Mouse (Mus musculus) kidney, embryonic 15.5 days (tissue): Measurements from ENCODE around the gene Tbccd1. TPM values are rescaled to one million over a fixed set of nuclear protein-coding genes. Genes with fewer than 3 reads are reported as not detected.
"Not testable (repeated sequence)": the region's sequence is repeated elsewhere in the genome, so short reads cannot be mapped to it uniquely, and the experiment has no call there.

Source experiments
- ATAC-seq: fragments of 200-750 bp; cut with Nextera tagmentation; replicated peaks from 2 replicates; pipeline ENCODE4 v1.8.0; 2017; ENCODE audit warnings: moderate TSS enrichment; ENCODE audit not compliant: low FRiP score
- H3K27ac ChIP-seq: fragments of 300-500 bp; sonication (generic); 2 replicates; pipeline ENCODE4 v1.5.1; 2015; ENCODE audit warnings: mild to moderate bottlenecking, inconsistent platforms
- H3K27me3 ChIP-seq: fragments of 300-500 bp; sonication (generic); 2 replicates; pipeline ENCODE4 v1.6.1; 2015; ENCODE audit warnings: inconsistent platforms
- H3K36me3 ChIP-seq: fragments of 300-500 bp; sonication (generic); 2 replicates; pipeline ENCODE4 v1.6.1; 2015; ENCODE audit warnings: inconsistent platforms
- H3K4me1 ChIP-seq: fragments of 300-500 bp; sonication (generic); 2 replicates; pipeline ENCODE4 v1.6.1; 2015; ENCODE audit warnings: inconsistent platforms
- H3K4me2 ChIP-seq: fragments of 300-500 bp; sonication (generic); 2 replicates; pipeline ENCODE4 v1.6.1; 2015; ENCODE audit warnings: moderate library complexity, mild to moderate bottlenecking, inconsistent platforms
- H3K4me3 ChIP-seq: fragments of 300-500 bp; sonication (generic); replicated peaks from 2 replicates; pipeline ENCODE4 v1.5.1; 2015; ENCODE audit warnings: mild to moderate bottlenecking, inconsistent platforms
- H3K9ac ChIP-seq: fragments of 300-500 bp; sonication (generic); 2 replicates; pipeline ENCODE4 v1.6.1; 2015; ENCODE audit warnings: mild to moderate bottlenecking, inconsistent platforms
- H3K9me3 ChIP-seq: fragments of 300-500 bp; sonication (generic); replicated peaks from 2 replicates; pipeline ENCODE4 v1.6.1; 2016; ENCODE audit warnings: inconsistent platforms
- WGBS: fragments of 180-500 bp; shearing (Covaris S2); methylation state at CpG from one replicate; pipeline ENCODE4 v1.1.7; 2015; ENCODE audit warnings: mixed read lengths; 5-methylcytosine and 5-hydroxymethylcytosine counted together
- polyA plus RNA-seq: library from polyadenylated mRNA; unstranded; fragments of >200 nt; fragmentation: Nextera tagmentation; extraction: Ambion mirVana; gene quantifications from 2 replicates; pipeline ENCODE4 v1.2.1, GENCODE M21; 2015

Gene Tbccd1
- polyA plus RNA-seq, 1 experiment from 2014 or later, result 34.7 TPM

DNA sequence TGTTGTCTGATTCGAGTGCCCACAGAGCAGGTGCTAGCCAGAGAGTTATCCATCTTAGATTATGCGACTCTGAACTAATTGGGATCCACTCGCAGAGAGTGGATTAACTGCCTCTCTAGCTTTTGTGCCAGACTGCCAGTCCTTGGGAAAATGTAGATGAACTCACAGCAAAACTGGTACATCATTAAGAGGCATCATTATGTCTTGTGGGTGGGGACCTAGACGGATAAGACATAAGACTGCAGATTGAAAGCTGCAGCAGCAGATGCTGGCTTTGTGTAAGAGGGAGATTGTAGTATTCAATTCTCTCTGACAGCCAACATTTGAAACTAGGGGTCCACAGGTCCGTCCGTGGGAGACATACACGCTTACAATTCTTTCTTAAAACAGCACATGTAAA lies 54.7 kb downstream of the Tbccd1 start:
- no peaks in the 10 kb centered on the region for H3K9me3 ChIP-seq
- H3K36me3 ChIP-seq, result no peaks in the 10 kb centered on the region
- 82% methylated on average over 7 of the region's 7 CpGs for WGBS
- no peak overlapping the region for H3K4me3 ChIP-seq
- no peak overlapping the region for H3K27ac ChIP-seq
- no peak for ATAC-seq
- H3K9ac ChIP-seq, result no peak overlapping the region
- 0 out of 2 replicates have a peak, but pooled peaks cover 11% of the 10 kb centered on the region for H3K4me1 ChIP-seq
- H3K4me2 ChIP-seq, result no peak overlapping the region
- 0 out of 2 replicates have a peak, but pooled peaks cover 2% of the 10 kb centered on the region for H3K27me3 ChIP-seq

DNA sequence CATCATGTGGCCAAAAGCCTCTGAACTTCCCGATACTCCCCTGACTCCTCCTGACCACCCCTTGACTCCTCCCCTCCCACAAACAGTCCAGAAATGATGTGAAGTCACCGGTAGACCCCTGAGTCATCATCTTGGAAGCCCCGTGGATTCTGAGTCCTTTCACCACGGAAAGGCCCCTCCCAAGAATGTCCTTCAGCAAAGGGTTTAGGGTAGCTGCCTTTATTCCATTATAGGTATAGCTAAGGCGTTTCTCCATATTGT lies 56.7 kb downstream of the Tbccd1 start:
- H3K9ac ChIP-seq, result no peak overlapping the region
- no peak overlapping the region for H3K27ac ChIP-seq
- 41% methylated on average over 5 of the region's 5 CpGs for WGBS
- H3K4me2 ChIP-seq, result no peak overlapping the region
- H3K27me3 ChIP-seq, result no peaks in the 10 kb centered on the region
- ATAC-seq, result no peak
- H3K4me3 ChIP-seq, result no peak overlapping the region
- 0 out of 2 replicates have a peak, but pooled peaks cover 8% of the 10 kb centered on the region for H3K4me1 ChIP-seq
- no peaks in the 10 kb centered on the region for H3K9me3 ChIP-seq
- H3K36me3 ChIP-seq, result no peaks in the 10 kb centered on the region

DNA sequence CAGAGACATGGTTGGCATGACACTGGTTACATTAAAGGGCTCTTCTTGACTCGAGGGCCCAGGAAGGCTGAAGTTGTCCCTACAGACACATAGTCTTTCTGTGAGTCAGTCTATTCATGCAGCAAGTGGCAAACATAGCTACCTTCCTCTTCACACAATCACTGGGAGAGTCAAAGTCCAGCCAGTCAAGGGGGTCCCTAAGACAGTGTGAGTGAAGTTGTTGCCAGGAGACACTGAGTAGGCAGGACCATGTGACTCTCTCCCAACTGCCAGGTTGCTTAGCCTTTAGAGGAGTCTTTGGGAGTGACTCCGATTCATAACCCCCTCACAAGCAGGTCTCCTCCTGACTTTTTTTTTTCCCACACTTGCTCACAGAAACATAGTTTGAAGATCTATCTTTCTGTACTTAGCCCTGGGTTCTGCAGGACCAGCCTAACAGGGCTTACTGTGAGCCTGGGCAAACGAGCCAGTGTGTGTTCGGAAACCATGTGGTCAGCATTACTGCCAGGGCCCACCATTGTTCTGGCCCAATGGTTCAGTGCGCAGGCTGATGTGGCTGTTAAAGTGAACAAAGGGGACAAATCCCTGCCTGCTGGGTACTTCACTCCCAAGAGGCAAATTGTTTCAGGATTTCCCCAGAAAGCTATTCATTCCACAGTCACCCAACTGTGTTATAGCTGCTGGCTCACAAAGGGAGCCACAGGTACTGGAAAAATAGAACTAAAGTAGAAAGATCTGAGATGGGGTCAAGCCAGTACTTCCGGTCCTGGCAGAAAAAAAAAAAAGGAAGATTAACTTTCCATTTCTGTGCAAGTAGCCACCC lies 57.2 kb downstream of the Tbccd1 start:
- Histone ChIP-seq H3K36me3 (no peaks in the 10 kb centered on the region), H3K4me1 (0 out of 2 replicates have a peak, but pooled peaks cover 8% of the 10 kb centered on the region), H3K27me3 (no peaks in the 10 kb centered on the region), H3K9ac (no peak overlapping the region), H3K27ac (no peak overlapping the region), H3K4me2 (no peak overlapping the region), H3K4me3 (no peak overlapping the region), H3K9me3 (no peaks in the 10 kb centered on the region)
- 57% methylated on average over 6 of the region's 6 CpGs for WGBS
- ATAC-seq, result no peak

DNA sequence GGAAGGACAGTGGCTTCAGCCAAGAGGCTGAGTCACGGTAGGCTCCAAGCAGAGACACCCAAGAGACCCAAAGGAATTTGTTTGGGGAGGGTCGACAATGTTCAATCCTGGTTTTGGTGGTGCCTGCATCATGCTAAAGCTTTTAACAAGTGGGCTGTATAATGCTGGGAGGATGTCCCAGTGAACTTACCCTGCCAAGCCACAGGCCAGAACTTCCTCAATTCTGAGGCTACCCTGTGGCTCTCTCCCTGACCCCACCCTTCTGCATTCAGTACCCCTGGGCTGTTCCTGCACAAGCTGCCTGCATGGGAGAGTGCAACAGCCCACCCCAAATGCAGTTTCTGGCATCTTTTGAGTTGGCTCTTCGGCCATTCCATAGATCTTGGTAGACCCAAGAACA lies 58.9 kb downstream of the Tbccd1 start:
- Histone ChIP-seq H3K9me3 (no peaks in the 10 kb centered on the region), H3K36me3 (no peaks in the 10 kb centered on the region), H3K4me2 (no peak overlapping the region), H3K27ac (no peak overlapping the region), H3K9ac (no peak overlapping the region), H3K4me1 (0 out of 2 replicates have a peak, but pooled peaks cover 8% of the 10 kb centered on the region), H3K4me3 (no peak overlapping the region), H3K27me3 (0 out of 2 replicates have a peak, but pooled peaks cover 4% of the 10 kb centered on the region)
- 77% methylated on average over 3 of the region's 3 CpGs for WGBS
- no peak for ATAC-seq

DNA sequence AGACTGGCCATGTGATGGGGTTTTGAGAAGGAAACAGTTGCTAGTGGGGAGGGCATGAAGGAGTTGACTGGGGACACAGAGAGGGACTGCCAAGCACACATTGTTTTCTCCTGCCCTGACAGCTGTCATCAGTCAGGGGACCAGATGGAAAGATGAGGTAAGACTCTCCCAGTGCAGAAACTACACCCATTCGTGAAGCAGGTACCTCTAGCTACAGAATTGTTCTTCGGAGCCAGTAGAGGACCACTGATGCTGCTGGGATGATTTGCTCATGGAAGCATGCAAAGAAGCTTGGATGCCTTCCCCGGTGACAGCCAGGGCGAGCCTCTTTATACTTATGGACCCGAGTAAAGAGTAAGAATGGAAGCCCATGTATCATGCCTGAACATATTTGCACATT lies 59.9 kb downstream of the Tbccd1 start:
- Histone ChIP-seq H3K27ac (no peak overlapping the region), H3K9ac (no peak overlapping the region), H3K4me2 (no peak overlapping the region), H3K27me3 (0 out of 2 replicates have a peak, but pooled peaks cover 4% of the 10 kb centered on the region), H3K4me1 (0 out of 2 replicates have a peak, but pooled peaks cover 8% of the 10 kb centered on the region), H3K4me3 (no peak overlapping the region), H3K36me3 (no peaks in the 10 kb centered on the region), H3K9me3 (no peaks in the 10 kb centered on the region)
- 83% methylated on average over 5 of the region's 5 CpGs for WGBS
- no peak for ATAC-seq

DNA sequence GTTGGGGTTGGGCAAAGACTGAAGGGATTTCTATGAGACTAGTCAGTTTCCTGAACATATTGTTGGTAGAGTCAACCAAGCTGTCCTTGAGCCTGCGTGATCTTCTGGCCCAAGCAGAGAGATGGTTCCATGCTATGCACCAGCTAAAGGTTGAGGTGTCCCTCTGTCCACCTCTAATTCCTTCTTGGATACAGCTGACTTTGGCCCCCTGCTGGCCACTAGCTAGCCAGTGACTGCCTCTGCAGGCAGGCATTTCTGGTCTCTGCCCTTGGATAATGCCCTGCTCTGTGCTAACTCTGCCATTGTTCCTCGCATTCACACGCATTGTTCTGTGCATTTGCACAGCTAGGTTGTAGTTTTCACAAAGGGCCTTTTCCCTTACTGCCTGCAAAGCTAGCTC lies 62.0 kb downstream of the Tbccd1 start:
- no peak overlapping the region for H3K27ac ChIP-seq
- ATAC-seq, result no peak
- 88% methylated on average over 3 of the region's 3 CpGs for WGBS
- 0 out of 2 replicates have a peak, but pooled peaks cover 4% of the 10 kb centered on the region for H3K27me3 ChIP-seq
- H3K4me2 ChIP-seq, result no peak overlapping the region
- no peaks in the 10 kb centered on the region for H3K36me3 ChIP-seq
- H3K9me3 ChIP-seq, result no peaks in the 10 kb centered on the region
- no peak overlapping the region for H3K4me3 ChIP-seq
- no peak overlapping the region for H3K9ac ChIP-seq
- 0 out of 2 replicates have a peak, but pooled peaks cover 3% of the 10 kb centered on the region for H3K4me1 ChIP-seq

DNA sequence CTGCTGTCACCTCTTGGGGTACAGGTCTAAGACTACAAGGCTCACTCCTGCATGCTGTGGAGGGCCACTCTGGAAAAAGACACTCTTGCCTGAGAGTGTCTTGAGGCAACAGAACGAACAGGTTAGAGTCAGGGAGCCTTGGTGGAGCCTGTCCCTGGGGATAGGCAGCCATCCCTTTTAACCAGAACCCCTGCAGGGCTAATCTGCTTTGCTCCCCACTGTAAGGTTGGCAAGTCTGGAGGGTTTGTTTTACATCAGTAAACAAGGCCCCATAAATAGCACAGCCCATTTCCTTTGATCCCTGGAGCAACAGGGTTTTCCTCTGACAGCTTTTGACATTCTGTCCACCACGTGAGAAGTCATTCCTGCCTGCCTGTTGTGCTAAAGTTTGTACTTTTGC lies 66.2 kb downstream of the Tbccd1 start:
- no peak overlapping the region for H3K9ac ChIP-seq
- no peak overlapping the region for H3K4me2 ChIP-seq
- H3K9me3 ChIP-seq, result no peaks in the 10 kb centered on the region
- no peaks in the 10 kb centered on the region for H3K4me1 ChIP-seq
- no peaks in the 10 kb centered on the region for H3K36me3 ChIP-seq
- no peak overlapping the region for H3K4me3 ChIP-seq
- WGBS, result 3% methylated on average over 2 of the region's 2 CpGs
- 0 out of 2 replicates have a peak, but pooled peaks cover 4% of the 10 kb centered on the region for H3K27me3 ChIP-seq
- ATAC-seq, result no peak
- no peak overlapping the region for H3K27ac ChIP-seq

DNA sequence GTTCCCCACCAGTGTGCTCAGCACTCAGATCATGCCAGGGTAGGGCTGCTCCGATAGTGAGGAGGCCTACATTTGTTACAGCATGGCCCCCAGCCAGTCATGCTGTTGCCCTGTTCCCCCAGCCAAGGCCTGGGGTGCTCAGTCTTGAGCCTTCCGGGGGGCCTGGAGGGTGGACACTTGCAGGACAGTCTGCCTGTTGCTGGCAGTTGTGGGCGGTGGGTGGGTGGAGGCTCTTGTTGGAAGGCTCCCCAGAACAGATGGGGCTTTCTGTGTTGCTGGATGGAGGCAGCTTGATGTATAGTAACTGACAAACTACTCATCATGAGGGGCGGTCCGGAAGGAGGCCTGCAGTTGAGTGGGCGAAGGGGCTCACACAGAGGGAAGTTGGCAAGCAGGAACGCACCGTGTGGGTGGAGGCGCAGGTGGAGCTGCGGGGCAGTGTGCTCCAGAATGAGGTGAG lies 67.5 kb downstream of the Tbccd1 start:
- WGBS, result 40% methylated on average over 10 of the region's 10 CpGs
- no peak overlapping the region for H3K4me2 ChIP-seq
- no peaks in the 10 kb centered on the region for H3K4me1 ChIP-seq
- H3K36me3 ChIP-seq, result no peaks in the 10 kb centered on the region
- 0 out of 2 replicates have a peak, but pooled peaks cover 4% of the 10 kb centered on the region for H3K27me3 ChIP-seq
- H3K27ac ChIP-seq, result no peak overlapping the region
- H3K9ac ChIP-seq, result no peak overlapping the region
- no peaks in the 10 kb centered on the region for H3K9me3 ChIP-seq
- ATAC-seq, result no peak
- no peak overlapping the region for H3K4me3 ChIP-seq

DNA sequence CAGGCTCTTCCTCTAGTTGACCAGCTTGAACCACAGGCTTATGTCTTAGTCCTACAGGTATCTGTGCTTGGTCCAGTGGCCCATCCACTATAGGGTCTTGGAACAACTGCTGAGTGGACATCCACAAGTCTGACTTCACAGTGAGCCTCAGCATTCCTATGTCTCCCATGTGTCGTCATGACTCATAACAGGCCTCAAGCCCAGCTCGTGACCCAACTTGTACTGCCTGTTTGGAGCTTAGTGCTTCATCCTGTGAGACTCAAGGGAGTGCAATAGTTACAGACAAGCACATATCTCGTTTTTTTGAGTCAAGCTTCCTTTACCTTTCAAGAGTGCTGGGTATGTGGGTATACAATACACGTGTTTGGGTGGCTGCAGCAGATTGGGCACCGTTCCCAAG lies 74.8 kb downstream of the Tbccd1 start:
- no peak overlapping the region for H3K9ac ChIP-seq
- ATAC-seq, result no peak

DNA sequence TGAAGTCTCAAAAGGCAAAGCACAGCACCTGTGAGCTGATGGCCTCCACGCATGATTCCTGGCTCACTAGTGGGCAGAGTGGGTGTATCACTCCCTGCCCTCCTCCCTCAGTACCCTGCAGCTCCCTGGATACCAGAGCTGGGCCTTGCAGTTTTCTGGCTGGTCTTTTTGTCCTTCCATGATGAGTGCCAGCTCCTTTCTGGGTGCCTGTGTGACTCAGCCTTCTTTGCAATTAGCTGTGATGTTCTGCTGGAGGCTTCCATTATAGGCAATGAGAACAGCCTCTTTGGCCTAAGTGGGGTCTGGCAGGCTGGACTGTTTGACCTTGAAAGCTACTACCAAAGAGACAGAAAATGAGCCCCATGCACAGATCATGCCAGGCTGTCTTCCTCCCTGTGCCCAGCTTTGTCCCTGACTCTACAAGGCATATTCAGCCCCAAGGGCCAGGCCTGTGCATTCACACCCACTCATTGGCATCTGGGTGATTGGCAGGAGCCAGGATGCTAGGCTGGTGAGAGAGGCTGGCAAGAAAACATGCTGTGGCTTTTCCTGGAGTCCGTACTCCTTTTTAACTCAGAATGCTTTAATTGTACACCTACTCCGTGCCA lies 78.1 kb downstream of the Tbccd1 start:
- H3K27me3 ChIP-seq, result no peaks in the 10 kb centered on the region
- WGBS, result 95% methylated on average over 3 of the region's 3 CpGs

More for the DNA sequence above, 74.8 kb downstream of the Tbccd1 start:
- Histone ChIP-seq H3K4me2 (no peak overlapping the region), H3K27ac (no peak overlapping the region), H3K9me3 (no peaks in the 10 kb centered on the region), H3K36me3 (no peaks in the 10 kb centered on the region), H3K4me3 (no peak overlapping the region), H3K27me3 (no peaks in the 10 kb centered on the region), H3K4me1 (no peaks in the 10 kb centered on the region)
- 82% methylated on average over 5 of the region's 5 CpGs for WGBS

DNA sequence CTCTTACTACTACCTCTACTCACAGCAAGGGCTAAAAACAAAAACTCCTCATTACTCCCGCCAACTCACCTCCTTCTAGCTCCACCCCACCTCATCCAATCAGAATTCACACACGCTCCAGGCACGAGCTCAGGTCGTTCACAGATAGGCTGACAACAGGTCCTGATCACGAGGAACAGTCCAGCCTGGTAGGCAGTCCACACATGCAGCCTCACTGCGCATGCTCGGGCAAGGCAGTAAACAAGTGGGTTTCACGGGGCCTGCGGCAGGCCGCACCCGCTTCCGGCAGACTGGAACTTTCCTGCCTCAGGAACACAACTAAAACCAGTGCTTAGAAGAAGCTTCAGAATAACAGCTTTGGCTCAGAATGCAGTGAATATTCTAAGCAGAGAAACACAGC lies 79.2 kb downstream of the Tbccd1 start:
- not testable (repeated sequence) for H3K9ac ChIP-seq, H3K4me1 ChIP-seq, H3K27ac ChIP-seq, H3K27me3 ChIP-seq, H3K9me3 ChIP-seq, H3K36me3 ChIP-seq, ATAC-seq, H3K4me3 ChIP-seq, H3K4me2 ChIP-seq
- WGBS, result 88% methylated on average over 12 of the region's 12 CpGs

More for the DNA sequence above, 78.1 kb downstream of the Tbccd1 start:
- H3K4me2 ChIP-seq, result no peak overlapping the region
- H3K9ac ChIP-seq, result no peak overlapping the region
- no peak overlapping the region for H3K27ac ChIP-seq
- no peaks in the 10 kb centered on the region for H3K36me3 ChIP-seq
- no peaks in the 10 kb centered on the region for H3K4me1 ChIP-seq
- ATAC-seq, result no peak
- H3K4me3 ChIP-seq, result no peak overlapping the region
- H3K9me3 ChIP-seq, result no peaks in the 10 kb centered on the region

DNA sequence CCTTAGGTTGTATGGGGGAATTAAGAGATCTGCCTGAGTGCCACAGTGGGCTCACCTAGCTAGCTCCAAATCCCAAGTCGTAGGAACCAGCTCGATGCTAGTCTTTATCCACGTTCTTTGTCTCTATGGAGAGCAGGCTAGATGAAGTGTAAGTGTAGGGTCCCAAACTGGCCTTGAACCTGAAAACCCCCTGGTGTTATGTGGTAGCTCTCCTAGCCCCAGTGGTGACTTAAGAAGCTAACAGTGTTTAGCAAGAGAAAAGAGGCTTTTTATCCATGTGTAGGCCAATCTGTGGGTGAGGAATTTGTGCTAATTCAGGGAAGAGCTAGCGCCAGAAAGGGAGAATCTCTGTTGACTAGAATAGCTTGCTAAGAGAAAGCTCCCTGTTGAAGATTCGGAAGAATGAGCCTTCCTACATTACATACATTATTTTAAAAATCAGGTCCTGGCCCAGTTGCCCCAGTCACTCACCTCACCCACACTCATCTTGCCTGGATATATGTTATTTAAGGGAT lies 81.9 kb downstream of the Tbccd1 start:
- ATAC-seq, result no peak
- Histone ChIP-seq H3K4me3 (no peak overlapping the region), H3K9me3 (no peaks in the 10 kb centered on the region), H3K27me3 (no peaks in the 10 kb centered on the region), H3K4me1 (no peaks in the 10 kb centered on the region), H3K27ac (no peak overlapping the region), H3K9ac (no peak overlapping the region), H3K36me3 (no peaks in the 10 kb centered on the region), H3K4me2 (no peak overlapping the region)
- 82% methylated on average over 5 of the region's 5 CpGs for WGBS
